Mouse (Mus musculus) liver, postnatal 0 days (tissue): ENCODE results near the gene Acvr2b. TPM values are rescaled to one million over a fixed set of nuclear protein-coding genes. Genes with fewer than 3 reads are reported as not detected.

Experiments
- ATAC-seq: fragments of 200-750 bp; cut with Nextera tagmentation; 2 replicates; pipeline ENCODE4 v1.8.0; 2017; ENCODE audit warnings: mild to moderate bottlenecking, moderate library complexity
- DNase-seq: peaks from one replicate; pipeline ENCODE4 v3.0.0-alpha.2; 2016
- H3K27ac ChIP-seq: fragments of 300-500 bp; sonication (generic); 2 replicates; pipeline ENCODE4 v1.5.1; 2014; ENCODE audit warnings: antibody characterized with exemption, moderate library complexity, mild to moderate bottlenecking, low read depth
- H3K27me3 ChIP-seq: fragments of 300-500 bp; sonication (generic); 2 replicates; pipeline ENCODE4 v1.6.1; 2014; ENCODE audit warnings: low read length, control low read depth, mixed read lengths; ENCODE audit not compliant: insufficient read depth
- H3K36me3 ChIP-seq: fragments of 300-500 bp; sonication (generic); replicated peaks from 2 replicates; pipeline ENCODE4 v1.6.1; 2014; ENCODE audit warnings: mild to moderate bottlenecking, control low read depth, low read length, moderate library complexity, mixed read lengths; ENCODE audit not compliant: insufficient read depth
- H3K4me1 ChIP-seq: fragments of 300-500 bp; sonication (generic); 2 replicates; pipeline ENCODE4 v1.6.1; 2014; ENCODE audit warnings: antibody characterized with exemption, mild to moderate bottlenecking, control low read depth; ENCODE audit not compliant: insufficient read depth
- H3K4me2 ChIP-seq: fragments of 300-500 bp; sonication (generic); 2 replicates; pipeline ENCODE4 v1.6.1; 2014; ENCODE audit warnings: low read depth, mild to moderate bottlenecking, low read length, moderate library complexity, mixed read lengths
- H3K4me3 ChIP-seq: fragments of 300-500 bp; sonication (generic); 2 replicates; pipeline ENCODE4 v1.5.1; 2014; ENCODE audit warnings: low read depth, low read length
- H3K9ac ChIP-seq: fragments of 300-500 bp; sonication (generic); replicated peaks from 2 replicates; pipeline ENCODE4 v1.6.1; 2014; ENCODE audit warnings: mild to moderate bottlenecking, moderate library complexity
- H3K9me3 ChIP-seq: fragments of 300-500 bp; sonication (generic); 2 replicates; pipeline ENCODE4 v1.6.1; 2016; ENCODE audit warnings: mild to moderate bottlenecking, control low read depth, low read length, mixed read lengths
- CTCF ChIP-seq: sonication (generic); IDR thresholded peaks from 2 replicates; pipeline ENCODE4 v1.5.1; 2016; ENCODE audit warnings: antibody characterized with exemption, low read depth
- EP300 ChIP-seq: IDR thresholded peaks from 2 replicates; pipeline ENCODE4 v1.6.1; 2016; ENCODE audit warnings: antibody characterized with exemption, low read depth, mild to moderate bottlenecking
- WGBS: fragments of 180-500 bp; shearing (Covaris S2); extraction: QIAGEN DNeasy Blood & Tissue Kit; methylation state at CpG from one replicate; pipeline ENCODE4 v1.1.7; 2014; ENCODE audit not compliant: insufficient replicate concordance; 5-methylcytosine and 5-hydroxymethylcytosine counted together
- polyA plus RNA-seq: library from polyadenylated mRNA; unstranded; fragments of >200 nt; fragmentation: Nextera tagmentation; extraction: Ambion mirVana; gene quantifications from 2 replicates; pipeline ENCODE4 v1.2.1, GENCODE M21; 2015

Gene Acvr2b
- polyA plus RNA-seq, 1 experiment from 2014 or later: 2.2 TPM

GRCm38 (mm10) chr9:119418025-119418424 lies 16.1 kb downstream of the Acvr2b start:
- no peak for DNase-seq
- Histone ChIP-seq H3K4me3 (no peak overlapping the region), H3K27me3 (no peaks in the 10 kb centered on the region), H3K9ac (no peak overlapping the region), H3K27ac (no peak overlapping the region), H3K4me1 (no peaks in the 10 kb centered on the region), H3K9me3 (peaks cover 5% of the 10 kb centered on the region), H3K36me3 (no peaks in the 10 kb centered on the region), H3K4me2 (peak overlapping the region; percentile 7; the same call in 1 of the 2 replicates)
- ATAC-seq: no peak
- TF ChIP-seq EP300 (no peak), CTCF (no peak)
- WGBS: 57% methylated on average over 18 of the region's 18 CpGs

- WGBS: 84% methylated on average over 12 of the region's 12 CpGs
- no peak for ATAC-seq
- Histone ChIP-seq H3K9me3 (no peaks in the 10 kb centered on the region), H3K27me3 (no peaks in the 10 kb centered on the region), H3K4me1 (peaks cover 5% of the 10 kb centered on the region), H3K27ac (no peak overlapping the region), H3K4me3 (no peak overlapping the region), H3K9ac (no peak overlapping the region), H3K36me3 (no peaks in the 10 kb centered on the region), H3K4me2 (no peak overlapping the region)
- no peak for DNase-seq
- no peak for TF ChIP-seq CTCF
- no peak for TF ChIP-seq EP300
These were observed 18.0 kb downstream of the Acvr2b start for GRCm38 (mm10) chr9:119419852-119420438.

GRCm38 (mm10) chr9:119425217-119425975 lies 23.5 kb downstream of the Acvr2b start:
- no peak for DNase-seq
- TF ChIP-seq CTCF (no peak), EP300 (no peak)
- no peak overlapping the region for H3K4me3 ChIP-seq
- peak; percentile 69 for ATAC-seq
- peak overlapping the region; percentile 21; the same call in 1 of the 2 replicates for H3K9ac ChIP-seq
- no peaks in the 10 kb centered on the region for H3K9me3 ChIP-seq
- 0 out of 2 replicates have a peak overlapping the region, but pooled peaks have one; percentile 16 for H3K27ac ChIP-seq
- no peaks in the 10 kb centered on the region for H3K36me3 ChIP-seq
- no peak overlapping the region for H3K4me2 ChIP-seq
- H3K27me3 ChIP-seq: no peaks in the 10 kb centered on the region
- 29% methylated on average over 7 of the region's 7 CpGs for WGBS
- peaks cover 23% of the 10 kb centered on the region for H3K4me1 ChIP-seq

GRCm38 (mm10) chr9:119425976-119426415 lies 24.1 kb downstream of the Acvr2b start:
- no peak overlapping the region for H3K4me3 ChIP-seq
- peaks cover 23% of the 10 kb centered on the region for H3K4me1 ChIP-seq
- no peak for ATAC-seq
- H3K9ac ChIP-seq: no peak overlapping the region
- WGBS: 85% methylated on average over 13 of the region's 13 CpGs
- H3K27ac ChIP-seq: 0 out of 2 replicates have a peak overlapping the region, but pooled peaks have one; percentile 16
- no peaks in the 10 kb centered on the region for H3K36me3 ChIP-seq
- H3K27me3 ChIP-seq: no peaks in the 10 kb centered on the region
- H3K9me3 ChIP-seq: no peaks in the 10 kb centered on the region
- no peak overlapping the region for H3K4me2 ChIP-seq
- no peak for DNase-seq
- no peak for TF ChIP-seq CTCF
- TF ChIP-seq EP300: no peak

GRCm38 (mm10) chr9:119426483-119426882 lies 24.6 kb downstream of the Acvr2b start:
- Histone ChIP-seq H3K4me3 (no peak overlapping the region), H3K36me3 (0 out of 2 replicates have a peak, but pooled peaks cover 3% of the 10 kb centered on the region), H3K27me3 (no peaks in the 10 kb centered on the region), H3K27ac (no peak overlapping the region), H3K4me2 (no peak overlapping the region), H3K9ac (no peak overlapping the region), H3K4me1 (peaks cover 23% of the 10 kb centered on the region), H3K9me3 (no peaks in the 10 kb centered on the region)
- WGBS: 65% methylated on average over 7 of the region's 7 CpGs
- TF ChIP-seq CTCF: no peak
- DNase-seq (no peak), ATAC-seq (no peak)

GRCm38 (mm10) chr9:119430311-119430710 lies 28.4 kb downstream of the Acvr2b start:
- no peaks in the 10 kb centered on the region for H3K9me3 ChIP-seq
- H3K4me1 ChIP-seq: peaks cover 14% of the 10 kb centered on the region
- TF ChIP-seq CTCF (peak; percentile 92), EP300 (no peak)
- H3K4me2 ChIP-seq: no peak overlapping the region
- H3K27ac ChIP-seq: no peak overlapping the region
- H3K9ac ChIP-seq: no peak overlapping the region
- DNase-seq (peak; percentile 79), ATAC-seq (peak; percentile 75)
- H3K27me3 ChIP-seq: no peaks in the 10 kb centered on the region
- 0 out of 2 replicates have a peak, but pooled peaks cover 12% of the 10 kb centered on the region for H3K36me3 ChIP-seq
- no peak overlapping the region for H3K4me3 ChIP-seq
- 46% methylated on average over 7 of the region's 7 CpGs for WGBS
